Mouse (Mus musculus): ENCODE results near the gene Dgkd.
A peak's percentile ranks its signal among the peaks of the same experiment; 100 is the strongest.
"Not testable (repeated sequence)": the region's sequence is repeated elsewhere in the genome, so short reads cannot be mapped to it uniquely, and the experiment has no call there.

Dgkd gene

GRCm38 (mm10) chr1:87852892-87853600 is at the start of gene Dgkd:
TSS of gene Dgkd (plus strand) at chr1:87853287.
- peak; percentile 72 for DNase-seq (ENCODE audit: low spot score)

- no peak for DNase-seq (ENCODE audit: low spot score)
Measured at GRCm38 (mm10) chr1:87803576-87803975, 49.5 kb upstream of the Dgkd start, which contains the start of gene Sag. TSS of gene Sag (plus strand) at chr1:87803680.

GRCm38 (mm10) chr1:87807751-87808150 is 45.3 kb upstream of the Dgkd start:
- no peak for DNase-seq (ENCODE audit: low spot score)

GRCm38 (mm10) chr1:87811391-87811790 is 41.7 kb upstream of the Dgkd start:
- no peak for DNase-seq (ENCODE audit: low spot score)

- DNase-seq (ENCODE audit: low spot score) = no peak
Measured at GRCm38 (mm10) chr1:87812061-87812460, 41.0 kb upstream of the Dgkd start.

GRCm38 (mm10) chr1:87813155-87813554 is 39.9 kb upstream of the Dgkd start:
- DNase-seq (ENCODE audit: low spot score) = no peak

- no peak for DNase-seq (ENCODE audit: low spot score)
Measured at GRCm38 (mm10) chr1:87813681-87814080, 39.4 kb upstream of the Dgkd start.

GRCm38 (mm10) chr1:87824420-87824995 is 28.6 kb upstream of the Dgkd start:
- no peak for DNase-seq (ENCODE audit: low spot score)

GRCm38 (mm10) chr1:87825281-87825680 is 27.8 kb upstream of the Dgkd start:
- no peak for DNase-seq (ENCODE audit: low spot score)

- no peak for DNase-seq (ENCODE audit: low spot score)
Measured at GRCm38 (mm10) chr1:87825991-87826390, 27.1 kb upstream of the Dgkd start.

- no peak for DNase-seq (ENCODE audit: low spot score)
Measured at GRCm38 (mm10) chr1:87826474-87826873, 26.6 kb upstream of the Dgkd start.

- not testable (repeated sequence) for DNase-seq (ENCODE audit: low spot score)
Measured at GRCm38 (mm10) chr1:87827476-87827875, 25.6 kb upstream of the Dgkd start.

- DNase-seq (ENCODE audit: low spot score) = peak; percentile 57
Measured at GRCm38 (mm10) chr1:87828185-87828584, 24.9 kb upstream of the Dgkd start.

GRCm38 (mm10) chr1:87828926-87829580 is 24.0 kb upstream of the Dgkd start:
- no peak for DNase-seq (ENCODE audit: low spot score)

- DNase-seq (ENCODE audit: low spot score) = no peak
Measured at GRCm38 (mm10) chr1:87829621-87830211, 23.4 kb upstream of the Dgkd start.

- DNase-seq (ENCODE audit: low spot score) = no peak
Measured at GRCm38 (mm10) chr1:87836453-87836852, 16.6 kb upstream of the Dgkd start.

- no peak for DNase-seq (ENCODE audit: low spot score)
Measured at GRCm38 (mm10) chr1:87837018-87837417, 16.1 kb upstream of the Dgkd start.

GRCm38 (mm10) chr1:87840411-87841208 is 12.5 kb upstream of the Dgkd start:
- no peak for DNase-seq (ENCODE audit: low spot score)

- DNase-seq (ENCODE audit: low spot score) = no peak
Measured at GRCm38 (mm10) chr1:87846801-87847474, 6.1 kb upstream of the Dgkd start.

GRCm38 (mm10) chr1:87847475-87848168 is 5.5 kb upstream of the Dgkd start:
- no peak for DNase-seq (ENCODE audit: low spot score)

Measured in spleen, adult 12 weeks (tissue).